Comparison of ENCODE assay signal across 7 mouse cellular contexts in genomic region chr8:124658415-124658814, GRCm38 (mm10). TPM values are rescaled to one million over a fixed set of nuclear protein-coding genes. Genes with fewer than 3 reads are reported as not detected.
DNase-seq lines count a peak whose midpoint lies in the region; ATAC-seq and TF ChIP-seq lines count a peak whose summit lies in the region.

No protein-coding gene starts in this region.

- DNase-seq in neural tube, embryonic 11.5 days (ENCODE audit: low spot score) = peak; percentile 32
- no peak for DNase-seq in neural tube, embryonic 10.5 days (ENCODE audit: extremely low spot score, low spot score)
- DNase-seq in brain, embryonic 14.5 days (ENCODE audit: low read depth) = peak; percentile 88
- DNase-seq in heart, adult 18-20 months = peak; percentile 78 to 87
- no peak for DNase-seq in kidney, postnatal 0 days (ENCODE audit: low spot score)
- no peak for DNase-seq in embryo, embryonic 10.5 days (ENCODE audit: low spot score)

- TF ChIP-seq CTCF in brain, embryonic 14.5 days (IDR thresholded peaks at IDR 0.05; ENCODE audit: borderline replicate concordance, extremely low read depth, insufficient read depth, insufficient read length) = no peak
- TF ChIP-seq CTCF in kidney, postnatal 0 days (IDR thresholded peaks at IDR 0.05; ENCODE audit: low read depth) = no peak

- no peak for ATAC-seq in neural tube, embryonic 11.5 days (ENCODE audit: insufficient read depth, low FRiP score, low TSS enrichment)
- no peak for ATAC-seq in kidney, postnatal 0 days (replicated peaks; ENCODE audit: low FRiP score, low read depth)
- ATAC-seq in neural tube, embryonic 12.5 days (ENCODE audit: low FRiP score, low read depth) = peak; percentile 32

- 50% methylated on average over 2 of the region's 2 CpGs for WGBS in neural tube, embryonic 11.5 days
- 25% methylated on average over 2 of the region's 2 CpGs for WGBS in kidney, postnatal 0 days
- WGBS in neural tube, embryonic 12.5 days = 40% methylated on average over 2 of the region's 2 CpGs

- no peaks in the 10 kb centered on the region for H3K9me3 ChIP-seq in neural tube, embryonic 11.5 days (ENCODE audit: control insufficient read depth, low read length)
- no peaks in the 10 kb centered on the region for H3K9me3 ChIP-seq in kidney, postnatal 0 days (replicated peaks; ENCODE audit: low read length)
- H3K9me3 ChIP-seq in neural tube, embryonic 12.5 days = no peaks in the 10 kb centered on the region

- H3K4me2 ChIP-seq in neural tube, embryonic 11.5 days (ENCODE audit: low read depth) = no peak overlapping the region
- 0 out of 2 replicates have a peak overlapping the region, but pooled peaks have one; percentile 3 for H3K4me2 ChIP-seq in kidney, postnatal 0 days (ENCODE audit: low read length)
- H3K4me2 ChIP-seq in neural tube, embryonic 12.5 days (replicated peaks) = no peak overlapping the region

- H3K4me3 ChIP-seq in neural tube, embryonic 11.5 days (ENCODE audit: low read depth, low read length) = no peak overlapping the region
- no peak overlapping the region for H3K4me3 ChIP-seq in kidney, postnatal 0 days (replicated peaks; ENCODE audit: low read depth, low read length)
- H3K4me3 ChIP-seq in neural tube, embryonic 12.5 days = no peak overlapping the region

- peaks cover 12% of the 10 kb centered on the region; the same call in 1 of the 2 replicates for H3K4me1 ChIP-seq in neural tube, embryonic 11.5 days (ENCODE audit: control insufficient read depth, insufficient read depth, low read length)
- H3K4me1 ChIP-seq in kidney, postnatal 0 days (replicated peaks; ENCODE audit: insufficient read depth, low read length) = peaks cover 31% of the 10 kb centered on the region
- H3K4me1 ChIP-seq in neural tube, embryonic 12.5 days = peaks cover 47% of the 10 kb centered on the region

- H3K27me3 ChIP-seq in neural tube, embryonic 11.5 days (ENCODE audit: control insufficient read depth, insufficient read depth, low read length) = no peaks in the 10 kb centered on the region
- H3K27me3 ChIP-seq in kidney, postnatal 0 days (ENCODE audit: insufficient read depth, low read length) = no peaks in the 10 kb centered on the region
- no peaks in the 10 kb centered on the region for H3K27me3 ChIP-seq in neural tube, embryonic 12.5 days (replicated peaks)

- TF ChIP-seq POLR2A in brain, embryonic 14.5 days (IDR thresholded peaks at IDR 0.05; ENCODE audit: borderline replicate concordance, extremely low read depth, insufficient read depth, insufficient read length, poor library complexity, severe bottlenecking) = no peak

- no peaks in the 10 kb centered on the region for H3K36me3 ChIP-seq in neural tube, embryonic 11.5 days (ENCODE audit: control insufficient read depth, insufficient read depth, low read length)
- H3K36me3 ChIP-seq in kidney, postnatal 0 days (ENCODE audit: insufficient read depth, low read length) = no peaks in the 10 kb centered on the region
- no peaks in the 10 kb centered on the region; the same call in 1 of the 2 replicates for H3K36me3 ChIP-seq in neural tube, embryonic 12.5 days

- no peak overlapping the region for H3K9ac ChIP-seq in neural tube, embryonic 11.5 days (ENCODE audit: low read length)
- no peak overlapping the region for H3K9ac ChIP-seq in kidney, postnatal 0 days (ENCODE audit: low read depth, low read length)
- H3K9ac ChIP-seq in neural tube, embryonic 12.5 days = no peak overlapping the region

- H3K27ac ChIP-seq in neural tube, embryonic 11.5 days (ENCODE audit: low read depth, low read length) = no peak overlapping the region
- no peak overlapping the region for H3K27ac ChIP-seq in kidney, postnatal 0 days
- H3K27ac ChIP-seq in neural tube, embryonic 12.5 days = no peak overlapping the region

RNA-seq across cellular contexts. Expression of gene 2310022B05Rik, which starts 4.8 kb away (rescaled TPM):
- polyA plus RNA-seq in neural tube, embryonic 11.5 days (2014; fragmentation: Nextera tagmentation; extraction: Ambion mirVana) = 33.0 and 34.3 TPM in 2 replicates
- 78.7 and 83.1 TPM in 2 replicates for polyA plus RNA-seq in brain, embryonic 14.5 days (2012; rRNA removed)
- total RNA-seq in heart, adult 18-20 months (2021) = 10 to 100 TPM; 50.8 to 70.0 TPM
- polyA plus RNA-seq in kidney, postnatal 0 days (2015; fragmentation: Nextera tagmentation; extraction: Ambion mirVana) = 30.2 and 32.0 TPM in 2 replicates
- 26.8 and 27.4 TPM in 2 replicates for polyA plus RNA-seq in neural tube, embryonic 12.5 days (2016; fragmentation: Nextera tagmentation; extraction: Ambion mirVana)

Comparison
In these comparisons a context has a peak if more than half of its experiments do, and no peak if none do; other contexts are left out.
1. DNase-seq: peak in neural tube, embryonic 11.5 days (single experiment), brain, embryonic 14.5 days (single experiment) and heart, adult 18-20 months (2 of 2); none in neural tube, embryonic 10.5 days (single experiment), kidney, postnatal 0 days (single experiment) and embryo, embryonic 10.5 days (single experiment).